Mouse (Mus musculus) megakaryocyte, embryonic 14.5 days (primary cell): ENCODE measurements around the gene Ccdc162.

Experiments
- FLI1 ChIP-seq: IDR thresholded peaks from 2 replicates; pipeline ENCODE4 v1.6.1; 2012; ENCODE audit warnings: low read length, inconsistent platforms, mixed read lengths
- GATA1 ChIP-seq: IDR thresholded peaks from 3 replicates; pipeline ENCODE4 v1.6.1; 2012; ENCODE audit warnings: mixed read lengths, low read length, inconsistent platforms, borderline replicate concordance

GRCm38 (mm10) chr10:41652988-41653387, 63.4 kb downstream of the Ccdc162 start:
- no peak for TF ChIP-seq GATA1
- no peak for TF ChIP-seq FLI1
